Mouse (Mus musculus): ENCODE data around the gene Mast4. TPM values are rescaled to one million over a fixed set of nuclear protein-coding genes. Genes with fewer than 3 reads are reported as not detected.
A peak's percentile ranks its signal among the peaks of the same experiment; 100 is the strongest.
"Not testable (repeated sequence)": the region's sequence is repeated elsewhere in the genome, so short reads cannot be mapped to it uniquely, and the experiment has no call there.

Gene Mast4
- polyA plus RNA-seq, 1 experiment from 2014 or later = 21.5 TPM

DNA sequence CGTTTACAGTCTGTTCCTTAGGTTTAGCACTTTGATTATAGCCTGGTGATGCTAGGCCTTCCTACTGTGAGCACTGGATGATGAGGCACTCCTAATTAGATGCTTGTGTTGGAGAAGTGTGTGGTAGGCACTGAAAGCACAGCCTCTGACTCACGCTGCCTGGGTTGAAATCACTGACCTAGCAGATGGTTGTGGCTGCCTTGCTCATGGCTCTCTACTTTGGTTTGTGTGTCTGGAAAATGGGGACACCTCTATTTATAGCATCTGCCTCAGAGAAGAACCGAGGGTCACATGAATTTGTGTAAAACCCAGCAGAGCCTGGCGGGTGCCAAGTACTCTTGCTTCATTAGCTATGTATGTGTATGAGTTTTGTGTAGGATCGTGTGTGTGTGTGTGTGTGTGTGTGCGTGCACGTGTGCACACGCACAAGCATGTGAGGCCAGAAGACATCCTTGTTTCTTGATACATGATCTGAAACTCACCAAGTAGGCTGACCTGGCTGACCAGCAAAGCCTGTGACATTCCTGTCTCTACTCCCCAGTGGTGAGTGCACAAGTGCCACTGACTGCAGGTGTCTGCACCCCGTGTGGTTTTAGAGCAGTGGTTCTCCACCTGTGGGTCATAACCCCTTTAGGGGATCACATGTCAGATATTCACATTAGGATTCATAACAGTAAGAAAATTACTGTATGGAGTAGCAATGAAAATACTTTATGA is 588.5 kb downstream of the Mast4 start:
- Histone ChIP-seq H3K27me3 (ENCODE audit: low read depth, poor library complexity, severe bottlenecking) (no peaks in the 10 kb centered on the region), H3K27ac (no peak overlapping the region), H3K36me3 (peaks cover 45% of the 10 kb centered on the region), H3K9me3 (replicated peaks) (no peaks in the 10 kb centered on the region), H3K4me3 (no peak overlapping the region), H3K4me1 (no peaks in the 10 kb centered on the region)
- no peak for DNase-seq (ENCODE audit: low spot score)
- WGBS = 87% methylated on average over 9 of the region's 9 CpGs

- H3K4me3 ChIP-seq = no peak overlapping the region
- H3K27me3 ChIP-seq (ENCODE audit: low read depth, poor library complexity, severe bottlenecking) = no peaks in the 10 kb centered on the region
- H3K27ac ChIP-seq = no peak overlapping the region
- 91% methylated on average over 3 of the region's 3 CpGs for WGBS
- H3K9me3 ChIP-seq (replicated peaks) = no peaks in the 10 kb centered on the region
- DNase-seq (ENCODE audit: low spot score) = no peak
- H3K36me3 ChIP-seq = peaks cover 43% of the 10 kb centered on the region
- no peaks in the 10 kb centered on the region for H3K4me1 ChIP-seq
Measured at GRCm38 (mm10) chr13:102745270-102745600, 589.1 kb downstream of the Mast4 start.

- WGBS = 74% methylated on average over 9 of the region's 9 CpGs
- Histone ChIP-seq H3K27me3 (ENCODE audit: low read depth, poor library complexity, severe bottlenecking) (no peaks in the 10 kb centered on the region), H3K36me3 (peaks cover 43% of the 10 kb centered on the region), H3K27ac (no peak overlapping the region), H3K4me3 (no peak overlapping the region), H3K9me3 (replicated peaks) (no peaks in the 10 kb centered on the region), H3K4me1 (no peaks in the 10 kb centered on the region)
- peak; percentile 45 for DNase-seq (ENCODE audit: low spot score)
Measured at GRCm38 (mm10) chr13:102744481-102745269, 589.6 kb downstream of the Mast4 start.

GRCm38 (mm10) chr13:102739720-102740535 is 594.4 kb downstream of the Mast4 start:
- H3K9me3 ChIP-seq (replicated peaks) = no peaks in the 10 kb centered on the region
- H3K4me3 ChIP-seq = no peak overlapping the region
- 90% methylated on average over 13 of the region's 13 CpGs for WGBS
- H3K4me1 ChIP-seq = no peaks in the 10 kb centered on the region
- H3K27ac ChIP-seq = no peak overlapping the region
- peaks cover 70% of the 10 kb centered on the region for H3K36me3 ChIP-seq
- DNase-seq (ENCODE audit: low spot score) = no peak
- H3K27me3 ChIP-seq (ENCODE audit: low read depth, poor library complexity, severe bottlenecking) = no peaks in the 10 kb centered on the region

GRCm38 (mm10) chr13:102737811-102738210 is 596.5 kb downstream of the Mast4 start:
- DNase-seq (ENCODE audit: low spot score) = no peak
- Histone ChIP-seq H3K27me3 (ENCODE audit: low read depth, poor library complexity, severe bottlenecking) (no peaks in the 10 kb centered on the region), H3K4me3 (no peak overlapping the region), H3K4me1 (no peaks in the 10 kb centered on the region), H3K36me3 (peaks cover 75% of the 10 kb centered on the region), H3K9me3 (replicated peaks) (no peaks in the 10 kb centered on the region), H3K27ac (no peak overlapping the region)
- WGBS = 95% methylated on average over 7 of the region's 7 CpGs

- no peak for DNase-seq (ENCODE audit: low spot score)
- H3K4me1 ChIP-seq = no peaks in the 10 kb centered on the region
- H3K36me3 ChIP-seq = peaks cover 36% of the 10 kb centered on the region
- no peak overlapping the region for H3K4me3 ChIP-seq
- no peak overlapping the region for H3K27ac ChIP-seq
- WGBS = 39% methylated on average over 2 of the region's 2 CpGs
- no peaks in the 10 kb centered on the region for H3K27me3 ChIP-seq (ENCODE audit: low read depth, poor library complexity, severe bottlenecking)
- no peaks in the 10 kb centered on the region for H3K9me3 ChIP-seq (replicated peaks)
Measured at GRCm38 (mm10) chr13:102733063-102733462, 601.2 kb downstream of the Mast4 start.

- H3K27me3 ChIP-seq (ENCODE audit: low read depth, poor library complexity, severe bottlenecking) = not testable (repeated sequence)
Measured at GRCm38 (mm10) chr13:102728951-102729350, 605.3 kb downstream of the Mast4 start.

GRCm38 (mm10) chr13:102728035-102728434 is 606.3 kb downstream of the Mast4 start:
- H3K4me3 ChIP-seq = no peak overlapping the region
- no peaks in the 10 kb centered on the region for H3K9me3 ChIP-seq (replicated peaks)
- no peak overlapping the region for H3K27ac ChIP-seq
- no peak for DNase-seq (ENCODE audit: low spot score)
- no peaks in the 10 kb centered on the region for H3K36me3 ChIP-seq
- 84% methylated on average over 3 of the region's 3 CpGs for WGBS
- H3K27me3 ChIP-seq (ENCODE audit: low read depth, poor library complexity, severe bottlenecking) = no peaks in the 10 kb centered on the region
- no peaks in the 10 kb centered on the region for H3K4me1 ChIP-seq

More at GRCm38 (mm10) chr13:102728951-102729350, 605.3 kb downstream of the Mast4 start:
- not testable (repeated sequence) for H3K4me3 ChIP-seq; H3K4me1 ChIP-seq; DNase-seq (ENCODE audit: low spot score); H3K36me3 ChIP-seq; H3K27ac ChIP-seq; H3K9me3 ChIP-seq (replicated peaks)
- WGBS = 75% methylated on average over 7 of the region's 7 CpGs

GRCm38 (mm10) chr13:102726876-102727275 is 607.4 kb downstream of the Mast4 start:
- Histone ChIP-seq H3K27ac (no peak overlapping the region), H3K4me1 (no peaks in the 10 kb centered on the region), H3K4me3 (no peak overlapping the region), H3K36me3 (no peaks in the 10 kb centered on the region), H3K9me3 (replicated peaks) (no peaks in the 10 kb centered on the region), H3K27me3 (ENCODE audit: low read depth, poor library complexity, severe bottlenecking) (no peaks in the 10 kb centered on the region)
- WGBS = 92% methylated on average over 1 of the region's 1 CpGs
- no peak for DNase-seq (ENCODE audit: low spot score)

GRCm38 (mm10) chr13:102725906-102726305 is 608.4 kb downstream of the Mast4 start:
- WGBS = 88% methylated on average over 2 of the region's 2 CpGs
- Histone ChIP-seq H3K36me3 (no peaks in the 10 kb centered on the region), H3K4me3 (no peak overlapping the region), H3K9me3 (replicated peaks) (no peaks in the 10 kb centered on the region), H3K4me1 (no peaks in the 10 kb centered on the region), H3K27ac (no peak overlapping the region), H3K27me3 (ENCODE audit: low read depth, poor library complexity, severe bottlenecking) (no peaks in the 10 kb centered on the region)
- DNase-seq (ENCODE audit: low spot score) = no peak

- Histone ChIP-seq H3K27ac (no peak overlapping the region), H3K27me3 (ENCODE audit: low read depth, poor library complexity, severe bottlenecking) (no peaks in the 10 kb centered on the region), H3K9me3 (replicated peaks) (no peaks in the 10 kb centered on the region), H3K4me3 (no peak overlapping the region), H3K4me1 (no peaks in the 10 kb centered on the region), H3K36me3 (no peaks in the 10 kb centered on the region)
- DNase-seq (ENCODE audit: low spot score) = no peak
Measured at GRCm38 (mm10) chr13:102725416-102725815, 608.9 kb downstream of the Mast4 start.

DNA sequence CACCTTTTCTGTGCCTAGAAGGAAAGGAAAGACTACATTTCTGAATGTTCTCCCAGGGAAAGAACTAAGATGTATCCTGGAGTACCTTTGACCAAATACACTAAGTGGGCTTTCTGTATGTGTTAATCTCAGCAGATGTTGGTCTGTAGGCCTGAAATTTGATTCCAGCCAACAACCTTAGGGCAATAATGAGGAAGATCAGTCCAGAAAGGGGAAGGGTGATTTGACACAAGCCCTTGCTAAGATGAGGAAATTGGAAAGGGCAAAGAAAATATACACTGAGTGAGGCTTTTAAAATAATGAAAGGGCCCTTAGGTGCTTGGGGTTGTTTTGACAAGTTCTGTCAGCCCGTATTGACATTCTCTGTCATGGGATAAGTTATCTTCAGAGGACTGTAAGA is 617.3 kb downstream of the Mast4 start:
- 78% methylated on average over 1 of the region's 1 CpGs for WGBS
- H3K36me3 ChIP-seq = no peaks in the 10 kb centered on the region
- no peak overlapping the region for H3K4me3 ChIP-seq
- H3K27me3 ChIP-seq (ENCODE audit: low read depth, poor library complexity, severe bottlenecking) = no peaks in the 10 kb centered on the region
- H3K9me3 ChIP-seq (replicated peaks) = no peaks in the 10 kb centered on the region
- no peak overlapping the region for H3K27ac ChIP-seq
- no peaks in the 10 kb centered on the region for H3K4me1 ChIP-seq
- no peak for DNase-seq (ENCODE audit: low spot score)

GRCm38 (mm10) chr13:102700744-102701143 is 633.6 kb downstream of the Mast4 start:
- Histone ChIP-seq H3K4me3 (no peak overlapping the region), H3K4me1 (peaks cover 13% of the 10 kb centered on the region), H3K36me3 (no peaks in the 10 kb centered on the region), H3K9me3 (replicated peaks) (no peaks in the 10 kb centered on the region), H3K27me3 (ENCODE audit: low read depth, poor library complexity, severe bottlenecking) (0 out of 2 replicates have a peak, but pooled peaks cover 3% of the 10 kb centered on the region), H3K27ac (no peak overlapping the region)
- WGBS = 84% methylated on average over 3 of the region's 3 CpGs
- DNase-seq (ENCODE audit: low spot score) = no peak

All from limb, embryonic 10.5 days (tissue).